Mouse (Mus musculus): ENCODE data around the gene Nsd1. TPM values are rescaled to one million over a fixed set of nuclear protein-coding genes. Genes with fewer than 3 reads are reported as not detected.

Gene Nsd1
- polyA plus RNA-seq, 1 experiment: 32.8 TPM

GRCm38 (mm10) chr13:55329683-55330566 lies 120.3 kb downstream of the Nsd1 start, which contains the start of gene Mxd3:
Gene Mxd3 (minus strand): TSS chr13:55329823.
- TF ChIP-seq CTCF (IDR thresholded peaks at IDR 0.05; ENCODE audit: borderline replicate concordance, control insufficient read depth, extremely low read depth, insufficient read depth, low read length, poor library complexity) (no peak), POLR2A (IDR thresholded peaks at IDR 0.05; ENCODE audit: control insufficient read depth, extremely low read depth, insufficient read depth, low read length, poor library complexity) (0 out of 2 replicates have a peak, but pooled peaks have one; percentile 19)
- Histone ChIP-seq H3K4me3 (ENCODE audit: control insufficient read depth, insufficient read depth, low read length) (peak within 1 kb of the TSS; percentile 62), H3K27ac (ENCODE audit: control insufficient read depth, insufficient read depth, low read length) (no peak within 1 kb of the TSS), H3K4me1 (replicated peaks; ENCODE audit: control insufficient read depth, insufficient read depth, low read length) (peaks cover 30% of the 10 kb centered on the region), H3K36me3 (ENCODE audit: control insufficient read depth, insufficient read depth, low read length) (peaks cover 9% of the 10 kb centered on the region), H3K27me3 (ENCODE audit: control insufficient read depth, insufficient read depth, low read length) (no peaks in the 10 kb centered on the region)
- peak; percentile 87 for DNase-seq
- WGBS: under 1% methylated on average over 82 of the region's 82 CpGs

GRCm38 (mm10) chr13:55330567-55331400 lies 121.2 kb downstream of the Nsd1 start:
- Histone ChIP-seq H3K27me3 (ENCODE audit: control insufficient read depth, insufficient read depth, low read length) (no peaks in the 10 kb centered on the region), H3K36me3 (ENCODE audit: control insufficient read depth, insufficient read depth, low read length) (peaks cover 2% of the 10 kb centered on the region; the same call in 1 of the 2 replicates), H3K4me1 (replicated peaks; ENCODE audit: control insufficient read depth, insufficient read depth, low read length) (peaks cover 30% of the 10 kb centered on the region), H3K27ac (ENCODE audit: control insufficient read depth, insufficient read depth, low read length) (no peak overlapping the region), H3K4me3 (ENCODE audit: control insufficient read depth, insufficient read depth, low read length) (peak overlapping the region; percentile 62)
- no peak for DNase-seq
- no peak for TF ChIP-seq POLR2A (IDR thresholded peaks at IDR 0.05; ENCODE audit: control insufficient read depth, extremely low read depth, insufficient read depth, low read length, poor library complexity)
- TF ChIP-seq CTCF (IDR thresholded peaks at IDR 0.05; ENCODE audit: borderline replicate concordance, control insufficient read depth, extremely low read depth, insufficient read depth, low read length, poor library complexity): no peak
- 78% methylated on average over 14 of the region's 14 CpGs for WGBS

- H3K27me3 ChIP-seq (ENCODE audit: control insufficient read depth, insufficient read depth, low read length): no peaks in the 10 kb centered on the region
- TF ChIP-seq POLR2A (IDR thresholded peaks at IDR 0.05; ENCODE audit: control insufficient read depth, extremely low read depth, insufficient read depth, low read length, poor library complexity) (no peak), CTCF (IDR thresholded peaks at IDR 0.05; ENCODE audit: borderline replicate concordance, control insufficient read depth, extremely low read depth, insufficient read depth, low read length, poor library complexity) (no peak)
- peaks cover 25% of the 10 kb centered on the region for H3K4me1 ChIP-seq (replicated peaks; ENCODE audit: control insufficient read depth, insufficient read depth, low read length)
- H3K27ac ChIP-seq (ENCODE audit: control insufficient read depth, insufficient read depth, low read length): no peak overlapping the region
- WGBS: 96% methylated on average over 3 of the region's 3 CpGs
- H3K4me3 ChIP-seq (ENCODE audit: control insufficient read depth, insufficient read depth, low read length): no peak overlapping the region
- H3K36me3 ChIP-seq (ENCODE audit: control insufficient read depth, insufficient read depth, low read length): no peaks in the 10 kb centered on the region
- no peak for DNase-seq
Observed at GRCm38 (mm10) chr13:55332331-55332730, 122.7 kb downstream of the Nsd1 start.

GRCm38 (mm10) chr13:55335701-55336100 lies 126.1 kb downstream of the Nsd1 start:
- TF ChIP-seq POLR2A (IDR thresholded peaks at IDR 0.05; ENCODE audit: control insufficient read depth, extremely low read depth, insufficient read depth, low read length, poor library complexity) (no peak), CTCF (IDR thresholded peaks at IDR 0.05; ENCODE audit: borderline replicate concordance, control insufficient read depth, extremely low read depth, insufficient read depth, low read length, poor library complexity) (no peak)
- peaks cover 3% of the 10 kb centered on the region for H3K4me1 ChIP-seq (replicated peaks; ENCODE audit: control insufficient read depth, insufficient read depth, low read length)
- WGBS: 94% methylated on average over 4 of the region's 4 CpGs

GRCm38 (mm10) chr13:55337341-55337975 lies 127.9 kb downstream of the Nsd1 start:
- no peak for DNase-seq
- Histone ChIP-seq H3K36me3 (ENCODE audit: control insufficient read depth, insufficient read depth, low read length) (no peaks in the 10 kb centered on the region), H3K27me3 (ENCODE audit: control insufficient read depth, insufficient read depth, low read length) (no peaks in the 10 kb centered on the region), H3K4me1 (replicated peaks; ENCODE audit: control insufficient read depth, insufficient read depth, low read length) (no peaks in the 10 kb centered on the region; the same call in 1 of the 2 replicates), H3K27ac (ENCODE audit: control insufficient read depth, insufficient read depth, low read length) (no peak overlapping the region), H3K4me3 (ENCODE audit: control insufficient read depth, insufficient read depth, low read length) (no peak overlapping the region)
- no peak for TF ChIP-seq POLR2A (IDR thresholded peaks at IDR 0.05; ENCODE audit: control insufficient read depth, extremely low read depth, insufficient read depth, low read length, poor library complexity)
- no peak for TF ChIP-seq CTCF (IDR thresholded peaks at IDR 0.05; ENCODE audit: borderline replicate concordance, control insufficient read depth, extremely low read depth, insufficient read depth, low read length, poor library complexity)
- 93% methylated on average over 8 of the region's 10 CpGs for WGBS

More at GRCm38 (mm10) chr13:55335701-55336100, 126.1 kb downstream of the Nsd1 start:
- H3K4me3 ChIP-seq (ENCODE audit: control insufficient read depth, insufficient read depth, low read length): no peak overlapping the region
- H3K27me3 ChIP-seq (ENCODE audit: control insufficient read depth, insufficient read depth, low read length): no peaks in the 10 kb centered on the region
- no peak overlapping the region for H3K27ac ChIP-seq (ENCODE audit: control insufficient read depth, insufficient read depth, low read length)
- DNase-seq: no peak
- H3K36me3 ChIP-seq (ENCODE audit: control insufficient read depth, insufficient read depth, low read length): no peaks in the 10 kb centered on the region
